Mouse (Mus musculus) embryonic fibroblast, embryonic 13.5 days (primary cell): Measurements from ENCODE around the gene Zbtb17. TPM values are rescaled to one million over a fixed set of nuclear protein-coding genes. Genes with fewer than 3 reads are reported as not detected.

Experiments
- H3K27ac ChIP-seq: 2 replicates; pipeline ENCODE4 v1.5.1; 2012; ENCODE audit warnings: low read length, control low read depth, inconsistent platforms; ENCODE audit not compliant: insufficient read depth
- H3K4me1 ChIP-seq: 2 replicates; pipeline ENCODE4 v1.6.1; 2011; ENCODE audit warnings: low read length; ENCODE audit not compliant: control insufficient read depth, insufficient read depth
- H3K4me3 ChIP-seq: 2 replicates; pipeline ENCODE4 v1.5.1; 2011; ENCODE audit warnings: mild to moderate bottlenecking, control low read depth, low read length; ENCODE audit not compliant: insufficient read depth
- CTCF ChIP-seq: IDR thresholded peaks from 2 replicates; pipeline ENCODE4 v1.5.1; 2011; ENCODE audit warnings: mild to moderate bottlenecking, control low read depth, low read length, moderate library complexity, borderline replicate concordance; ENCODE audit not compliant: insufficient read depth
- POLR2A ChIP-seq: IDR thresholded peaks from 2 replicates; pipeline ENCODE4 v1.6.1; 2011; ENCODE audit warnings: low read depth, mild to moderate bottlenecking, control low read depth, low read length, moderate library complexity
- polyA plus RNA-seq: library from polyadenylated mRNA; stranded (reverse); fragments of >200 nt; gene quantifications from 2 replicates; pipeline ENCODE4 v1.2.4, GENCODE M21; 2011; ENCODE audit warnings: low read depth; ENCODE audit not compliant: missing spikeins, insufficient read length

Gene Zbtb17
- polyA plus RNA-seq, 1 experiment, result 14.4 TPM

- Histone ChIP-seq H3K27ac (peak overlapping the region; percentile 12; the same call in 1 of the 2 replicates), H3K4me1 (no peaks in the 10 kb centered on the region), H3K4me3 (no peak overlapping the region)
- 0 out of 2 replicates have a peak, but pooled peaks have one; percentile 15 for TF ChIP-seq CTCF
- TF ChIP-seq POLR2A, result no peak
These were observed 62.4 kb downstream of the Zbtb17 start for GRCm38 (mm10) chr4:141506893-141507292.

- no peak for TF ChIP-seq POLR2A
- no peak for TF ChIP-seq CTCF
- no peak overlapping the region for H3K4me3 ChIP-seq
- H3K4me1 ChIP-seq, result no peaks in the 10 kb centered on the region
- H3K27ac ChIP-seq, result no peak overlapping the region
These were observed 66.0 kb downstream of the Zbtb17 start for GRCm38 (mm10) chr4:141510457-141510856.

DNA sequence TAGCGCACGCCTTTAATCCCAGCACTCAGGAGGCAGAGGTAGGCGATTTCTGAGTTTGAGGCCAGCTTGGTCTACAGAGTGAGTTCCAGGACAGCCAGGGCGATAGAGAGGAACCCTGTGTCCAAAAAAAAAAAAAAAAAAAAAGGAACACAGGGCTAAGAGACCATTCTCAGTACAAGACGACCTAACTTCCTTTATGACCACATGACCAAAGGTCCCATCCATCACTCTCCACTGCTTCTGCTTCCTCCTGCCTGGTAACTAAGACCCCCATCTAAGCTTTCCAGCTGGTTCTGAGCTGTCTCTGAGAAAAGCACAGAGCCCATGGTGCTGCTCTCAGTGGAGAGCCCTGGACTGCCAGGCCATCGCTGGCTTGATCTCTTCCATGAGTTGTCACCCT lies 67.7 kb downstream of the Zbtb17 start:
- Histone ChIP-seq H3K27ac (no peak overlapping the region), H3K4me1 (no peaks in the 10 kb centered on the region), H3K4me3 (no peak overlapping the region)
- TF ChIP-seq CTCF, result no peak
- no peak for TF ChIP-seq POLR2A

- no peak overlapping the region for H3K4me3 ChIP-seq
- peaks cover 3% of the 10 kb centered on the region; the same call in 1 of the 2 replicates for H3K4me1 ChIP-seq
- H3K27ac ChIP-seq, result no peak overlapping the region
- TF ChIP-seq POLR2A (no peak), CTCF (no peak)
These were observed 69.8 kb downstream of the Zbtb17 start for GRCm38 (mm10) chr4:141514179-141514641.

Other genes starting within 250 kb of the Zbtb17 start
- gene Rsg1, start 230.7 kb upstream of the Zbtb17 start, polyA plus RNA-seq, result 1.3 and 2.1 TPM in 2 replicates
- gene Arhgef19, start 205.2 kb upstream of the Zbtb17 start, polyA plus RNA-seq, result 15.2 and 16.4 TPM in 2 replicates
- 16.7 and 28.6 TPM in 2 replicates for gene Epha2, start 143.4 kb upstream of the Zbtb17 start, polyA plus RNA-seq
- gene Fam131c, start 76.4 kb upstream of the Zbtb17 start, polyA plus RNA-seq, result not detected in 2 replicates
- not detected in 2 replicates for gene Clcnka, start 45.9 kb upstream of the Zbtb17 start, polyA plus RNA-seq
- gene Clcnkb, start 28.6 kb upstream of the Zbtb17 start, polyA plus RNA-seq, result not detected in 2 replicates
- gene Hspb7, start 23.9 kb upstream of the Zbtb17 start, polyA plus RNA-seq, result 1.2 and 1.9 TPM in 2 replicates
- not detected in 2 replicates for gene Srarp, start 8.5 kb upstream of the Zbtb17 start, polyA plus RNA-seq
- gene Spen, start 93.9 kb downstream of the Zbtb17 start, polyA plus RNA-seq, result 20.7 and 21.2 TPM in 2 replicates
- 72.4 and 90.1 TPM in 2 replicates for gene Fblim1, start 161.4 kb downstream of the Zbtb17 start, polyA plus RNA-seq
- not detected in 2 replicates for gene Tmem82, start 174.0 kb downstream of the Zbtb17 start, polyA plus RNA-seq
- gene Slc25a34, start 179.2 kb downstream of the Zbtb17 start, polyA plus RNA-seq, result 0.19 TPM in 1 of 2 replicates, not detected in the other
- gene Plekhm2, start 220.2 kb downstream of the Zbtb17 start, polyA plus RNA-seq, result 22.5 and 29.8 TPM in 2 replicates
- 5.1 and 5.3 TPM in 2 replicates for gene Rsc1a1, start 240.9 kb downstream of the Zbtb17 start, polyA plus RNA-seq